Mouse (Mus musculus) ES-Bruce4 (cell line): Measurements from ENCODE around the gene Zfp869. TPM values are rescaled to one million over a fixed set of nuclear protein-coding genes. Genes with fewer than 3 reads are reported as not detected.
"Not testable (repeated sequence)": the region's sequence is repeated elsewhere in the genome, so short reads cannot be mapped to it uniquely, and the experiment has no call there.

Experiments used
- H3K27ac ChIP-seq: 2 replicates; pipeline ENCODE4 v1.5.1; 2012; ENCODE audit warnings: low read length, inconsistent platforms; ENCODE audit not compliant: insufficient read depth
- H3K27me3 ChIP-seq: 2 replicates; pipeline ENCODE4 v1.6.1; 2012; ENCODE audit warnings: mild to moderate bottlenecking, low read length, inconsistent platforms; ENCODE audit not compliant: control insufficient read depth, poor library complexity, insufficient read depth, severe bottlenecking
- H3K36me3 ChIP-seq: 2 replicates; pipeline ENCODE4 v1.6.1; 2012; ENCODE audit warnings: inconsistent platforms, mild to moderate bottlenecking, low read length, moderate library complexity; ENCODE audit not compliant: control insufficient read depth, poor library complexity, insufficient read depth, severe bottlenecking
- H3K4me1 ChIP-seq: one replicate; pipeline ENCODE4 v1.8.1; 2011; ENCODE audit warnings: low read length; ENCODE audit not compliant: control insufficient read depth, insufficient read depth
- H3K4me3 ChIP-seq: 2 replicates; pipeline ENCODE4 v1.5.1; 2011; ENCODE audit warnings: low read depth, mild to moderate bottlenecking, low read length
- H3K9ac ChIP-seq: 2 replicates; pipeline ENCODE4 v1.6.1; 2012; ENCODE audit warnings: low read depth, mild to moderate bottlenecking, inconsistent platforms; ENCODE audit not compliant: poor library complexity, severe bottlenecking
- H3K9me3 ChIP-seq: replicated peaks from 2 replicates; pipeline ENCODE4 v1.6.1; 2012; ENCODE audit warnings: mild to moderate bottlenecking, low read length, inconsistent platforms; ENCODE audit not compliant: control insufficient read depth, poor library complexity, insufficient read depth, severe bottlenecking
- CTCF ChIP-seq: IDR thresholded peaks from one replicate; pipeline ENCODE4 v1.8.1; 2011; ENCODE audit warnings: low read depth, low read length
- EP300 ChIP-seq: IDR thresholded peaks from 2 replicates; pipeline ENCODE4 v1.6.1; 2011; ENCODE audit warnings: low read depth, low read length; ENCODE audit not compliant: insufficient read depth
- POLR2A ChIP-seq: IDR thresholded peaks from one replicate; pipeline ENCODE4 v1.8.1; 2011; ENCODE audit warnings: low read length; ENCODE audit not compliant: insufficient read depth
- polyA plus RNA-seq: library from polyadenylated mRNA; stranded (reverse); fragments of >200 nt; gene quantifications from 2 replicates; pipeline ENCODE4 v1.2.4, GENCODE M21; 2011; ENCODE audit warnings: low read depth; ENCODE audit not compliant: missing spikeins, insufficient read depth, insufficient read length

The Zfp869 gene
- polyA plus RNA-seq, 1 experiment, result 33.7 TPM

DNA sequence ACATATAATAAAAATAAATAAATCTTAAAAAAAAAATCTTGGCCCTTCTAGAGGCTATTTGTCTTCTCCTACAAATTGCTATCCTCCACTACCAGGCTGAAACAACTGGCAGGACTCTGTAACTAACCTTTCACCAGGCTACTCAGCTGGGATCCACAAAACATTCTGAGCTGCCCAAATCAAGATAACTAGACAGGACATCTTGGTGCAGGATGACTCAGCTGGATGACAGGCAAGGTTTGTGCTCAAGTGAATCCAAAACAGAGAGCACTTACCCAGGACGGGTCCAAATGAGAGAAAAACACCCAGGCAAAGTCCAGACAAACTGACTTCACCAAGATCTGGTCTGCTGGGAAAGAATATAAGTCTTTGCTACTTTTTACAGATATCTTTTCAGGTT is 25.0 kb upstream of the Zfp869 start:
- TF ChIP-seq CTCF (no peak), EP300 (no peak)
- Histone ChIP-seq H3K27me3 (no peaks in the 10 kb centered on the region), H3K9ac (no peak overlapping the region), H3K4me1 (no peaks in the 10 kb centered on the region), H3K4me3 (no peak overlapping the region), H3K36me3 (no peaks in the 10 kb centered on the region), H3K9me3 (no peaks in the 10 kb centered on the region), H3K27ac (no peak overlapping the region)

DNA sequence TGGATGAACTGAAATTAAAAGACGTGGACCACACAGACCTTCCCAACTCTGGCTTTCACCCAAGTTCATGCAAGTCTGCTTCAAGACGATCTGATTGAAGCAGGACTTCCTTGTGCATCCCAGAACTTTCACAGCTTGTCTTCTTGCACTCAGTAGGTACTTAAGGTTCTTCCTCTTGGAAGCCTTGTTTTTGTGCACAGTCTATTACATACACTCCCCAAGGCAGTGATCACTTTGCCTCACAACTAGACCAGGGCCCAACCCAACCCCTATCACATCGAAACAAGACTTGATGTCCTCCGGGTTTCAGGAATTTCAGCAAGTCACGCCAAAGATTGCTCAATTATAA is 6.7 kb upstream of the Zfp869 start:
- Histone ChIP-seq H3K4me3 (peak overlapping the region; percentile 67), H3K4me1 (no peaks in the 10 kb centered on the region), H3K27me3 (no peaks in the 10 kb centered on the region), H3K9me3 (no peaks in the 10 kb centered on the region), H3K9ac (peak overlapping the region; percentile 71), H3K36me3 (peaks cover 10% of the 10 kb centered on the region), H3K27ac (peak overlapping the region; percentile 39; the same call in 1 of the 2 replicates)
- no peak for TF ChIP-seq EP300
- TF ChIP-seq CTCF, result no peak
- no peak for TF ChIP-seq POLR2A

DNA sequence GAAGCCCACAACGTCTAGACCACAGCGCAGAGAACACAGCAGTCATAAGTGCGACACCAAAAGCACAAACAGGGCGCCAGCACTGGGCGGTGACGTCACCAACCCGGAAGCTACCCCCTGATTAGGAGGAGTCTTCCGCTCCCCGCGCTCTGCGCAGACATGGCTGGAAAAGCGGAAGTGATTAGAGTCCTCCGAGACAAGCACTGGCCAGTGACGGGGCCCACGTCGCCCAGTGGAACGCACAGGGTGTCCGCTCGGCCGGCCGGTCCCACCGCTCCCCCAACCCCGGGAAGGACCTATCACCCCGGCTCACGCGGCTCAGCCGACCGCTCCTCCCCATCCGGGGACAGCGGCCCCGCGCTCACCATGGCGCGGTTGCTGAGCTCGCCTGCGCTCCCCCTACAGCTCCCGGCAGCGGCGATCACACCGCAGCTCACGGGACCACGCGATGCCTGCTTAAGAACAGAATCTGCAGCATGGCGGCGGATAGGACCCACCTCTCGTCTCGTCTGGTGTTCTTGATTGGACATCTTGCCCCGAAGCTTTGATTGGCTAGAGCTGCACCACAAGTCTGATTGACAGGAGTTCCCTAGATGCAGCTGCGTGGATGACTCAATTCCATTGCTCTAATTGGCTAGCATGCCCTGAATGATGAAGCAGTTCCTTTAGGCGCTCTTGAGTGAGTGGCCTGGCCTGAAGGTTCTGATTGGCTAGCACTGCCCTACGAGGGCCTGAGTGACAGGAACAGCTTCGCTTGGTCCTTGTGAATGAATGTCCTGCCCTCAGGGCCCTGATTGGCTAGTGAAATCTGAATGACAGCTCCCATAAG is 6.1 kb upstream of the Zfp869 start:
- Histone ChIP-seq H3K9ac (peak overlapping the region; percentile 79), H3K9me3 (no peaks in the 10 kb centered on the region), H3K27ac (peak overlapping the region; percentile 72), H3K4me3 (peak overlapping the region; percentile 76), H3K4me1 (no peaks in the 10 kb centered on the region), H3K36me3 (peaks cover 10% of the 10 kb centered on the region), H3K27me3 (no peaks in the 10 kb centered on the region)
- peak; percentile 72 for TF ChIP-seq POLR2A
- TF ChIP-seq EP300, result no peak
- no peak for TF ChIP-seq CTCF

DNA sequence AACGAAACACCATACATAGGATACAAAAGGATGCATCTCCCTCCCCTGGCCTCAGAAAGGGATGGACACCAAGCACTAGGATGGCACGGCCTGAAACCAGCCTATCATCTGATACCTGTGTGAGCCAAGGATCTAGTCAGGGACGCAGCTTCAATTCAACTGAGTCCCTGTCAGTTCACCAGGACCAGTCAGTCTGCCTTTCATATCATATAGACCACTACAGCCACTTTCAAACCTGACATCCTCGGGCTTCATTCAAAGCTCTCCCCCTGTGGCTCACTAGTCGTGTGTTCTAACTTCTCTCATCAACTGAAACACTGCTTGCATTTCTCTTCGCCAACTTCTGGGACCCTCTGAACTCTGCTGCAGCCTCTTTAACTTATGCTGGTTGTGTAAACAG is 4.8 kb upstream of the Zfp869 start:
- Histone ChIP-seq H3K4me1 (no peaks in the 10 kb centered on the region), H3K4me3 (peak overlapping the region; percentile 0), H3K36me3 (peaks cover 19% of the 10 kb centered on the region), H3K27ac (no peak overlapping the region), H3K9me3 (no peaks in the 10 kb centered on the region), H3K9ac (peak overlapping the region; percentile 79), H3K27me3 (no peaks in the 10 kb centered on the region)
- no peak for TF ChIP-seq EP300
- no peak for TF ChIP-seq POLR2A
- no peak for TF ChIP-seq CTCF

DNA sequence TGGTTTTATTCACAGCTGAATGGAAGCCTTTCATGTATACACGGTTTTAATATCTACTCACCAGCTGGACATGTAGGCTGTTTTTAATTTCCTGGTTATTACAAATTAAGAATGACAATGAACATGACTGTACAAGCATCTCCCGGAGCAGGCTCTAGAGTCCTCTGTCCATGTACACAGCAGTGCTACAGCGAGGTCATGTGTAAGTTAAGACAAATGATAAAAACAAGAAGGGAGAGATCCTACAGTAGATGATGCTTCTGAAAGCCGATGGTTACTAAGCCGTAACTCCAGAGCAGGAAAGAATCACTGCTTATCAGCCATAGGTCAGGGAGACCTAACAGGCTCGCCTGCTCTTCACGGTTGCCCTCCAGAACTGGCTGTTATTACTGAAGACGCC is 3.0 kb upstream of the Zfp869 start:
- no peak overlapping the region for H3K27ac ChIP-seq
- no peak overlapping the region for H3K4me3 ChIP-seq
- peaks cover 36% of the 10 kb centered on the region for H3K36me3 ChIP-seq
- H3K4me1 ChIP-seq, result no peaks in the 10 kb centered on the region
- no peaks in the 10 kb centered on the region for H3K27me3 ChIP-seq
- 0 out of 2 replicates have a peak, but pooled peaks cover 2% of the 10 kb centered on the region for H3K9me3 ChIP-seq
- no peak overlapping the region for H3K9ac ChIP-seq
- TF ChIP-seq POLR2A (no peak), EP300 (no peak), CTCF (no peak)

DNA sequence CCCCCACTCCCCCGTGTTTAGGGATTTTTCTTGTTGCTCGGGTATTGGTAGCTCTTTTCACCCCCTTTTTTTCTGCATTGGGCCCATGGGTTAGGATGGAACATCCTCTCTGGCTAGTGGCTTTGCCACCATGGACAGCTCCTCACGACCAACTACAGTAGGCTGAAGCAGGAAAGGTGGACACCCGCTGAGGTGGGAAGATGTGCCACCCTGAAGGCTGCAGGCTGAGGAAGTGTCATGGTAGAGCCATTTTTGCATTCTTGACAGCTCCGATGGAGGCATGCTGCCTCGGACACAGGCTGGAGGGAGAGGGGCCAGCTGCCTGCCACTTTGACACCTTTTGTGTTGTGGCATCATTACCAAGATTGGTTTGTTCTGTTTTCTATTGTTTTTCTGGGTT is 8.7 kb downstream of the Zfp869 start:
- Histone ChIP-seq H3K27ac (no peak overlapping the region), H3K4me1 (no peaks in the 10 kb centered on the region), H3K9me3 (peaks cover under 1% of the 10 kb centered on the region; the same call in 1 of the 2 replicates), H3K9ac (no peak overlapping the region), H3K4me3 (no peak overlapping the region), H3K27me3 (no peaks in the 10 kb centered on the region), H3K36me3 (peaks cover 26% of the 10 kb centered on the region)
- TF ChIP-seq EP300, result no peak
- no peak for TF ChIP-seq POLR2A
- TF ChIP-seq CTCF, result no peak

DNA sequence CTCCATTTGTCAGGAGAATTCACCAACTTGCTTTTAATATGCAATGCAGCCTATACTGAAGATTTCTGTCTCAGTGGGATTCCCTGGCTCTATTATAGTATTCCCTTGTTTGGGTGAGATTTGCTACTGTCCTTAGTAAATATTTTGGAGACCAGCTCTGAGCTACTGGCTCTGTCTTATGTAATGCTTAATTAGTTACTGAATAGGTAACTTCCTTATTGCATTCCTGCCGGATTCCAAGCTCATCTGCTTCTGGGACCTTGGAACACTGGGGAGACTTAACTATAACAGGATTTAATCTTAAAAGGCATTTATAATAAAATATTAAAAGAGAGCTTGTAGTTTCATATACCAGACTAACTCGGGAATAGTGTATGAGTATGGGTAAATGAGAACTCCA is 45.5 kb downstream of the Zfp869 start:
- not testable (repeated sequence) for H3K9me3 ChIP-seq, H3K36me3 ChIP-seq, H3K4me3 ChIP-seq, H3K27ac ChIP-seq, H3K27me3 ChIP-seq, H3K9ac ChIP-seq, H3K4me1 ChIP-seq
